Mouse (Mus musculus) adrenal gland, adult (tissue): ENCODE results near the gene Gm13288.
A peak's percentile ranks its signal among the peaks of the same experiment; 100 is the strongest.
"Not testable (repeated sequence)": the region's sequence is repeated elsewhere in the genome, so short reads cannot be mapped to it uniquely, and the experiment has no call there.

Experiments used
- DNase-seq, 2 experiments: peaks; one replicate each; pipeline ENCODE4 v3.0.0; 2022 to 2023; ENCODE audit warnings: low spot score in 1 of 2; ENCODE audit not compliant: inconsistent age in 2 of 2

The Gm13288 gene

GRCm38 (mm10) chr4:88805231-88805630, at the start of gene Gm13288:
Gene Gm13288 (plus strand): TSS chr4:88805531.
- DNase-seq: not testable (repeated sequence)

DNA sequence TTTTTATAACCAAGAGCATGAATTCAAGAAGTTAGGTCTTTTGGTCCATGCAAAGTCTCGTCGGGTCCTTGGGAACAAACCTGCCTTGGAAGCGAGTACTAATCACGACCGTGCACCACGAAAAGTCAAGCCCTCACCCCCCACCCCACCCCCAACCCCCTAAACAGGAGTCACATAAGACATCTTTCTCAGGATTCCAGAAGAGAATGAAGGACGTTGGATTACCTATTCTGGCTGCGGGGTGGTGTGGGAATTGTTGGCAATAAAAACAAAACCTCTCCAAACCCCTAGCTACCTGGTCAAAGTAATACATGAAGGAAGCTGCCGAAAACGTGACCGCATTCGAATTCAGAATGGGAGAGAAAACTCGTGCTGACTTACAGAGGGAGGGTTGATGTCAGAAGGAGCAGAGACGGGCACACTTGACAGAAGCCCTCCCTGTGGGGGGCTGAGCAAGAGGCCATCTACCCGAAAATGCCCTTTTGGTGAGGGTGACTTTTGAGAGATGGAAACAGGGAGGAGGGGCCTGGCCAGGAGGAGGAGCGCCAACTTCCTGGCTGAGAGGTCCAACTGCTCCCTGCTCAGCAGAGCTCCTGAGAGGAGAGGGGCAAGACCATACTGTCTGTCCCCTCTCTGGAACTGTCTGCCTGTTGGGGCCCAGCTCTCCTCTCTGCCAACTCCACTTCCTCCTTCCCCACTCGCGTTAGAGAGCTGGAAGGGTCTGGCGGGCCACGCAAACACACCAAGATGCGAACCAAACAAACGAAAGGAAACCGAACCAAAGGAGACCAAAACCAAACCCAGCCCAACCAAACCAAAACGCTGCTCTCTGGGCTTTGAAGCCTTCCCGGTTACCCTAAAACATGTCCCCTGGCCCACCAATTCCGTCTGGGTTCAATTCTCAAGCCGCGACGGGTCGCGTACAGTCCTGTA, 48.5 kb upstream of the Gm13288 start:
- DNase-seq: peak in 1 of 2 experiments; percentile 81

GRCm38 (mm10) chr4:88757628-88758031, 47.7 kb upstream of the Gm13288 start:
- DNase-seq: peak; percentile 92 to 99

DNA sequence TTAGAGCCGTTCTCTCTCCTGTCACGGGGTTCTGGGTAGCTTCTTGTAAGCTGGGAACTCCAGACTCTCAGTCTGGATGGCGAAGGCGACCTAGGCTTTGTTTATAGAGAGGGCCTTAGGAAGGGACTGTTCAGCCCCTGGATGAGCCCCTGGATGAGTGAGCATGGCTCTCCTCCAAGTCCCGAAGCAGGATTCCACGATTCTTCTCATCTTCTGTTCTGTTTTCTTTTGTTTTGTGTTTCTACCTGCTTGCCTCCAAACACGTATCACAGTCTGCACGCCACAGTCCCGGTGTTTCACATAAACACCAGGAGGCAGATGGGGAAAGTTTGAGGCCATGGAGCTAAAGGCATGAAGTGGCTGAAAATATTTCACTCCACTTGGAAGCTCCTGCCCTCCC, 46.6 kb upstream of the Gm13288 start:
- DNase-seq: peak in 1 of 2 experiments; percentile 60

DNA sequence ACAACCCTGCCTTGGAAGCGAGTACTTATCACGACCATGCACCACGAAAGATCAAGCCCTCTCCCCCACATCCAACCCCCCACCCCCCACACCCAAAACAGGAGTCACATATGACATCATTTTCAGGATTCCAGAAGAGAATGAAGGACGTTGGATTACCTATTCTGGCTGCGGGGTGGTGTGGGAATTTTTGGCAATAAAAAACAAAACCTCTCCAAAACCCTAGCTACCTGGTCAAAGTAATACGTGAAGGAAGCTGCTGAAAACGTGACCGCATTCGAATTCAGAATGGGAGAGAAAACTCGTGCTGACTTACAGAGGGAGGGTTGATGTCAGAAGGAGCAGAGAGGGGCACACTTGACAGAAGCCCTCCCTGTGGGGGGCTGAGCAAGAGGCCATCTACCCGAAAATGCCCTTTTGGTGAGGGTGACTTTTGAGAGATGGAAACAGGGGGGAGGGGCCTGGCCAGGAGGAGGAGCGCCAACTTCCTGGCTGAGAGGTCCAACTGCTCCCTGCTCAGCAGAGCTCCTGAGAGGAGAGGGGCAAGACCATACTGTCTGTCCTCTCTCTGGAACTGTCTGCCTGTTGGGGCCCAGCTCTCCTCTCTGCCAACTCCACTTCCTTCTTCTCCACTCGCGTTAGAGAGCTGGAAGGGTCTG, 45.6 kb upstream of the Gm13288 start, which contains the start of gene Gm13283:
Gene Gm13283 (plus strand): TSS at position 510 of the 659 bp plus-strand sequence.
- peak; percentile 37 to 81 for DNase-seq

GRCm38 (mm10) chr4:88760431-88760830, 44.9 kb upstream of the Gm13288 start:
- DNase-seq: peak; percentile 87 to 92

GRCm38 (mm10) chr4:88761776-88762175, 43.6 kb upstream of the Gm13288 start:
- peak; percentile 71 to 88 for DNase-seq

DNA sequence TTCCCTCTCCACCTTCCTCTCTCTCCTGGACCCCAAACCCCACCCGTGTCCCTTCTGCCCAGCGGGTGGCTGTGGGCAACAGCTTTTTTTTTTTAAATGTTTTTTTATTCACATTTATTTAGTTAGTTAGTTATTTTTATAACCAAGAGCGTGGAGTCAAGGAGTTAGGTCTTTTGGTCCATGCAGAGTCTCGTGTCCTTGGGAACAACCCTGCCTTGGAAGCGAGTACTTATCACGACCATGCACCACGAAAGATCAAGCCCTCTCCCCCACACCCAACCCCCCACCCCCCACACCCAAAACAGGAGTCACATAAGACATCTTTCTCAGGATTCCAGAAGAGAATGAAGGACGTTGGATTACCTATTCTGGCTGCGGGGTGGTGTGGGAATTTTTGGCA, 43.0 kb upstream of the Gm13288 start:
- peak in 1 of 2 experiments; percentile 55 for DNase-seq

DNA sequence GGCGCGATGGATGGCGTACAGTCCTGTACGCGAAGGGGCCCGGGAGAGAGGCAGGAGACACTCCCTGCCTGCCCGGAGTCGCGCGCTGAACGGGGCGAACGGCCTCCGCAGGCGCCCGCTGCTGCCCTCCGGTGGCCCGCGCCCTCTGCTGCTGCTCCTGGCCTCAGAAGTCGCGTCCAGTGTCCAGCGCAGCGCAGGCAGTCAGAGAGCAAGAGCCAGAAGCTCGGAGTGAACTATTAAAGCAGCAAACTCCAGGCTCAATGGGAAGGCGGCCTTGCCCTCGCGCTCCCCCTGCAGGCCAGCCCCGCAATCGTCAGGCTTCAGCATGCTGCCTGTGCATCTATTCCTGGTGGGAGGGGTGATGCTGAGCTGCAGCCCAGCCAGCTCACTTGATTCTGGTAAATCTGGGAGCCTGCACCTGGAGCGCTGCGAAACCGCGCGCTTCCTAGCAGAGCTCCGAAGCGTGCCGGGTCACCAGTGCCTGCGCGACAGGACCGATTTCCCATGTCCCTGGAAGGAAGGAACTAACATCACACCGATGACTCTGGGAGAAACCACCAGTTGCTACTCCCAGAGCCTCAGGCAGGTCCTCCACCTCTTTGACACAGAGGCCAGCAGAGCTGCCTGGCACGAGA, 41.8 kb upstream of the Gm13288 start:
- peak; percentile 79 to 90 for DNase-seq

DNA sequence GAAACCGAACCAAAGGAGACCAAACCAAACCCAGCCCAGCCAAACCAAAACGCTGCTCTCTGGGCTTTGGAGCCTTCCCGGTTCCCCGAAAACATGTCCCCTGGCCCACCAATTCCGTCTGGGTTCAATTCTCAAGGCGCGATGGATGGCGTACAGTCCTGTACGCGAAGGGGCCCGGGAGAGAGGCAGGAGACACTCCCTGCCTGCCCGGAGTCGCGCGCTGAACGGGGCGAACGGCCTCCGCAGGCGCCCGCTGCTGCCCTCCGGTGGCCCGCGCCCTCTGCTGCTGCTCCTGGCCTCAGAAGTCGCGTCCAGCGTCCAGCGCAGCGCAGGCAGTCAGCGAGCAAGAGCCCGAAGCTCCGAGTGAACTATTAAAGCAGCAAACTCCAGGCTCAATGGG, 31.8 kb upstream of the Gm13288 start, which contains the start of gene Gm13290:
Gene Gm13290 (plus strand): TSS at position 301 of the 400 bp plus-strand sequence.
- DNase-seq: not testable (repeated sequence)

- not testable (repeated sequence) for DNase-seq
Observed at GRCm38 (mm10) chr4:88776622-88777021, 28.7 kb upstream of the Gm13288 start, which contains the start of gene Gm13289. Gene Gm13289 (plus strand): TSS chr4:88776922.

GRCm38 (mm10) chr4:88779550-88779949, 25.8 kb upstream of the Gm13288 start, which contains the start of gene Gm13272:
Gene Gm13272 (plus strand): TSS chr4:88779850.
- not testable (repeated sequence) for DNase-seq

- DNase-seq: peak in 1 of 2 experiments; percentile 39
Observed at GRCm38 (mm10) chr4:88780320-88780719, 25.0 kb upstream of the Gm13288 start.

GRCm38 (mm10) chr4:88781831-88782230, 23.5 kb upstream of the Gm13288 start, which contains the start of gene Ifnz:
Gene Ifnz (plus strand): TSS chr4:88782131.
- DNase-seq: peak in 1 of 2 experiments; percentile 10

DNA sequence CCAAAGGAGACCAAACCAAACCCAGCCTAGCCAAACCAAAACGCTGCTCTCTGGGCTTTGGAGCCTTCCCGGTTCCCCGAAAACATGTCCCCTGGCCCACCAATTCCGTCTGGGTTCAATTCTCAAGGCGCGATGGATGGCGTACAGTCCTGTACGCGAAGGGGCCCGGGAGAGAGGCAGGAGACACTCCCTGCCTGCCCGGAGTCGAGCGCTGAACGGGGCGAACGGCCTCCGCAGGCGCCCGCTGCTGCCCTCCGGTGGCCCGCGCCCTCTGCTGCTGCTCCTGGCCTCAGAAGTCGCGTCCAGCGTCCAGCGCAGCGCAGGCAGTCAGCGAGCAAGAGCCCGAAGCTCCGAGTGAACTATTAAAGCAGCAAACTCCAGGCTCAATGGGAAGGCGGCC, 23.0 kb upstream of the Gm13288 start:
- DNase-seq: peak; percentile 50 to 68

- not testable (repeated sequence) for DNase-seq
Observed at GRCm38 (mm10) chr4:88785409-88785808, 19.9 kb upstream of the Gm13288 start, which contains the start of gene Gm13276. Gene Gm13276 (plus strand): TSS chr4:88785709.

DNA sequence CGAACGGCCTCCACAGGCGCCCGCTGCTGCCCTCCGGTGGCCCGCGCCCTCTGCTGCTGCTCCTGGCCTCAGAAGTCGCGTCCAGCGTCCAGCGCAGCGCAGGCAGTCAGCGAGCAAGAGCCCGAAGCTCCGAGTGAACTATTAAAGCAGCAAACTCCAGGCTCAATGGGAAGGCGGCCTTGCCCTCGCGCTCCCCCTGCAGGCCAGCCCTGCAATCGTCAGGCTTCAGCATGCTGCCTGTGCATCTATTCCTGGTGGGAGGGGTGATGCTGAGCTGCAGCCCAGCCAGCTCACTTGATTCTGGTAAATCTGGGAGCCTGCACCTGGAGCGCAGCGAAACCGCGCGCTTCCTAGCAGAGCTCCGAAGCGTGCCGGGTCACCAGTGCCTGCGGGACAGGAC, 16.9 kb upstream of the Gm13288 start, which contains the start of gene Gm13277:
Gene Gm13277 (plus strand): TSS at position 231 of the 400 bp plus-strand sequence.
- DNase-seq: peak; percentile 72 to 84

DNA sequence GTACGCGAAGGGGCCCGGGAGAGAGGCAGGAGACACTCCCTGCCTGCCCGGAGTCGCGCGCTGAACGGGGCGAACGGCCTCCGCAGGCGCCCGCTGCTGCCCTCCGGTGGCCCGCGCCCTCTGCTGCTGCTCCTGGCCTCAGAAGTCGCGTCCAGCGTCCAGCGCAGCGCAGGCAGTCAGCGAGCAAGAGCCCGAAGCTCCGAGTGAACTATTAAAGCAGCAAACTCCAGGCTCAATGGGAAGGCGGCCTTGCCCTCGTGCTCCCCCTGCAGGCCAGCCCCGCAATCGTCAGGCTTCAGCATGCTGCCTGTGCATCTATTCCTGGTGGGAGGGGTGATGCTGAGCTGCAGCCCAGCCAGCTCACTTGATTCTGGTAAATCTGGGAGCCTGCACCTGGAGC, 14.1 kb upstream of the Gm13288 start, which contains the start of gene Gm13278:
Gene Gm13278 (plus strand): TSS at position 301 of the 400 bp plus-strand sequence.
- not testable (repeated sequence) for DNase-seq

DNA sequence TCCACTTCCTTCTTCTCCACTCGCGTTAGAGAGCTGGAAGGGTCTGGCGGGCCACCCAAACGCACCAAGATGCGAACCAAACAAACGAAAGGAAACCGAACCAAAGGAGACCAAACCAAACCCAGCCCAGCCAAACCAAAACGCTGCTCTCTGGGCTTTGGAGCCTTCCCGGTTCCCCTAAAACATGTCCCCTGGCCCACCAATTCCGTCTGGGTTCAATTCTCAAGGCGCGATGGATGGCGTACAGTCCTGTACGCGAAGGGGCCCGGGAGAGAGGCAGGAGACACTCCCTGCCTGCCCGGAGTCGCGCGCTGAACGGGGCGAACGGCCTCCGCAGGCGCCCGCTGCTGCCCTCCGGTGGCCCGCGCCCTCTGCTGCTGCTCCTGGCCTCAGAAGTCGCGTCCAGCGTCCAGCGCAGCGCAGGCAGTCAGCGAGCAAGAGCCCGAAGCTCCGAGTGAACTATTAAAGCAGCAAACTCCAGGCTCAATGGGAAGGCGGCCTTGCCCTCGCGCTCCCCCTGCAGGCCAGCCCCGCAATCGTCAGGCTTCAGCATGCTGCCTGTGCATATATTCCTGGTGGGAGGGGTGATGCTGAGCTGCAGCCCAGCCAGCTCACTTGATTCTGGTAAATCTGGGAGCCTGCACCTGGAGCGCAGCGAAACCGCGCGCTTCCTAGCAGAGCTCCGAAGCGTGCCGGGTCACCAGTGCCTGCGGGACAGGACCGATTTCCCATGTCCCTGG, 11.2 kb upstream of the Gm13288 start, which contains the start of gene Gm13275:
Gene Gm13275 (plus strand): TSS at position 552 of the 740 bp plus-strand sequence.
- DNase-seq: peak; percentile 78 to 97

GRCm38 (mm10) chr4:88797097-88797496, 8.2 kb upstream of the Gm13288 start, which contains the start of gene Gm13279:
Gene Gm13279 (plus strand): TSS chr4:88797397.
- DNase-seq: not testable (repeated sequence)
